Mouse (Mus musculus) cerebellum, adult 9-11 months (tissue): ENCODE results near the gene Tifa.

Source experiments
- DNase-seq: peaks from one replicate; pipeline ENCODE4 v3.0.0; 2022

Gene Tifa

GRCm38 (mm10) chr3:127827123-127827522 lies 37.5 kb downstream of the Tifa start:
- DNase-seq, result no peak

DNA sequence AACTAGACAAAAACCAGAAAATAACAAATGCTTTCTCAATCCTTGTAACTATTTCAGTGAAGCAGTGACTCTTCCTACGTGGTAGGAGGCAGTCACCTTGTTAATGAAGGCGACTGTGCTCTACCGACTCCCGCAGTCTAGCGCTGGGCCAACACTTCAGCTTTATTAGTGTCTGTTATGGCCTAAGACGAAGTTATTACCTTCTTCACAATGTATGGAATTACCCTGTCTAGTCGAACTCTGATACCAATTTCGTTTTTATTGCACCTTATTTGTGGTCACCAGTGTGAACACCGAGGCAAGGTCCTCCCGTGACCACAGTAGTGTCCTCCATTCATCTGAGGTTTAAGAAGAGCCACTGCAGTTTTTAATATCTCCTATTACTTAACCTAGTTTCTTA lies 40.6 kb downstream of the Tifa start:
- no peak for DNase-seq

- DNase-seq, result no peak
Observed at GRCm38 (mm10) chr3:127831079-127831478, 41.5 kb downstream of the Tifa start.

DNA sequence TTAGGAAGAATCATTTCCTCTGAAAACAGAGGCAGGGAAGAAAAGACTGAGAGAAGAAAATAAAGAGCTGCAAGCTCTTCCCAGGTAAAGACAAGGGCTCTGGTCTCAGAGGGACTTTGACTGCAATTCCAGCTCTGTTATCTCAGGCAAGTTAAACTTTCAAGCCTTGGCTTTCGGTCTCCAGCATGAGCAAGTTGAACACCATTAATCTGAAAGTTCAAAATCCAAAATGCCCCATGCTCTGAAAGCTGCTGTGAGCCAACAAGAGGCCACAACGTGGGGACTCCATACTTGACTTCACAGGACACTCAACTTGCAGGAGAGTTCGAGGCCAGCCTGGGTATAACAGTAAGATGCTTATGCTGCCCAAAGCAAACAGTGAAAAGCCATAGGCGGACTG lies 44.4 kb downstream of the Tifa start:
- no peak for DNase-seq

DNA sequence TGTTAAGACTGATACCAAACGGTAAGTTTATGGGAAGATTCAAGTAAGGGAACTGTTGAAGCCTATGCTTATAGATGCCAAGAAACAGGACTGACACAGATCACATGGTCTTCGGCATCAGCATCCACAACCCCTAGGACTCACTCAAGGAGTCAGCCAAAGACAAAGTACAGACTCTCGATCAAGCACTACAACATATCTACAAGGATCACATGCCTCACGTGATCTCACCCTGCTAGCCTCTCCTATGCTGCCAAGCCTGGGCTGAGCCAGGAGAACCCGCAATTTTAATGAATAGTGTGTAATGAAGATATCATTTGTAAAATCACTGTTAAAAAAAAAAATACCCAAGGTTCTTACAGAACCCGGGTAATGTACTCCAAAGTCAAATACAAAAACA lies 46.0 kb downstream of the Tifa start:
- DNase-seq, result no peak

GRCm38 (mm10) chr3:127836798-127837153 lies 47.2 kb downstream of the Tifa start:
- DNase-seq, result no peak

DNA sequence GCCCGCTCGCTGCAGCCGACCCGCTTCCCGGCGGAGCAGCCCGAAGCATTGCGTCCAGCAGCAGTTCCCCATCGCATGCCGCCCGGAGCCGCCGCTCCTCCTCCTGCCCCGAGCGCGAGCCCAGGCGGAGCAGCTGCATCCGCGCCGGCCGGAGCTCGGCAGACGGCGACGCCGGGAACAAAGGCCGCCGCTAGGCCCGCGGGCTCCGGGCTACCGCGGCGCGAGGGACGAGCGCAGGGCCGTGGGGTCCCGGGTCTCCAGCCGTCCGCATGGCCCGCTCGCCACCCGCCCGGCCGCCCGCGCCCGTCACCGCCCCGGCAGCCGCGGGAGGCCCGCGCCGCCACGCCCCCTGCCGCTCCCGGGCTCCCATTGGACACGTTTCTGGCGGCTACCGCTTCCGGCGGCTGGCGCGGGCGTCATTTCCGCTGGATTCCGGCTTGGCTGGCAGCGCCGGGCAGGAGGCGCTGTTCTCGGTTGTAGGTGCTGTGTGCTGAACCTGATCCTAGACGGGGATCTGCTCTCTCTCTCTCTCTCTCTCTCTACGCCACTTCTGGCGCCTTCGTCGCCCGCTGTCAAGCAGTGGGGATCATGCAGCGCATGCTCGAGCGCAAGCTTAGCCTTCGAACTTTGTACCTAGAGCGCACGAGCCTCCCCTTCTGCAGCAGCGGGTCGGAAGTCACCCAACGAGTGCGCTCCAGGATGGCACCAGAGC lies 47.7 kb downstream of the Tifa start, which contains the start of gene Ap1ar:
Gene Ap1ar (minus strand): TSS at position 370 of the 712 bp plus-strand sequence.
- DNase-seq, result peak; percentile 95

GRCm38 (mm10) chr3:127837972-127838644 lies 48.5 kb downstream of the Tifa start:
- no peak for DNase-seq

GRCm38 (mm10) chr3:127841926-127842325 lies 52.3 kb downstream of the Tifa start:
- no peak for DNase-seq

GRCm38 (mm10) chr3:127843324-127843940 lies 53.8 kb downstream of the Tifa start:
- no peak for DNase-seq

DNA sequence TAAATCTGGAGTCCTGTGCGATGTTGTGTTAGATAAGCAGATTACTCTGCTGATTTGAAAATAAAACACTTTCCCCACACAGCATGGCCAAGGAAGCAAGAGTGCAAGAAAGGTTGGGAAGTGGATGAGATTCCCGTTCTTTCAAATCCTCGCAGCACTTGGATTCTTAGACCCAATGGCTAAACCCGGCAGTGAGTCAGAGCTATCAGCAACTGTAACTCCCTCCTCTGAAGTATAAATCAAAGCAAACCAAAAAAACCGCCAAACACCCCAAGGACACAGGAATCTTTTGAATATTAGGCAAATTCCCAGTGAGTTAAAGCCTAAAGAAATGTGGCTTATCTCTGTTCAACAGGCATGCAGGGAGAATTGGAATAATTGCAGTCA lies 54.3 kb downstream of the Tifa start:
- DNase-seq, result no peak

- no peak for DNase-seq
Observed at GRCm38 (mm10) chr3:127848088-127848808, 58.6 kb downstream of the Tifa start.

GRCm38 (mm10) chr3:127849922-127850321 lies 60.3 kb downstream of the Tifa start:
- DNase-seq, result no peak

DNA sequence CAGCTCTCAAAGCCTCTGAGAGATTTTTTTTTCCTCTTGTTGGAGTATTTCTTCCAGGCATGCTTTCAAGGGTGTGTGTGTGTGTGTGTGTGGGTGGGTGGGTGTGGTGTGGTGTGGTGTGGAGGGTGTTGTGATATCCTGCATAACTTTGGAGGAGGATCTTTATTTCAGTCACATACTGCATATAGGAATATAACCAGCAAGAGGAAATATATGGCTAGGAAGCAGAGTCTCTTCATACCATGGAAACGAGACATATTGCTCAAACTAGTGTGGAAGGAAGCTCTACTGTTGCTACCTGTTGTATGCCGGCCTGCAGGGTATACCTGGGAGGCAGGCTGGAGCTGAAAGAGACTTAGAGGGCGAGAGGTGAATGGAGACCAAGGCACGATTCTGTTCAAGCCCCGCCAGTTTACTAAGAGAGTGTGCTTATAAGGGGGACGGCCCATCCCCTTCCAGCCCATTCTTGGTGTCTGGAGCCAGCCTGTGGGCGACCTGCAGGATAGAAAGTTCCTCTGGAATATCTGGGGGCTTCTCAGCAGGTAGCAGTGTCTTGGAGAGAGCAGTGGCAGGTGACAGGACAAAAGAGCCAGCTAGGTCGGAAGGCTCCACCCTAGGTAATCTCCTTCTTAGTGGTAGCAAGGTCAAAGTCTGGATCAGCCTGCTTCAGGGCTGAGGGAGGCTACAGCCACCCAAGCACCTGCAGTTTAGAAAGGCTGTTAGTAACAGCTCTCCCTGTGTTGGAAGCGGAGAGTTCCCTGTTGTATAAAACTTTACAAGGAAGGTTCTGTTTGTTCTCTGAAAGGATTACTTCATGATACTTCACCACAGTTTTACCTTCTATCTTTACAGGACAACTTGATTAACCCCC lies 61.4 kb downstream of the Tifa start:
- no peak for DNase-seq

- DNase-seq, result no peak
Observed at GRCm38 (mm10) chr3:127852722-127853121, 63.1 kb downstream of the Tifa start.

DNA sequence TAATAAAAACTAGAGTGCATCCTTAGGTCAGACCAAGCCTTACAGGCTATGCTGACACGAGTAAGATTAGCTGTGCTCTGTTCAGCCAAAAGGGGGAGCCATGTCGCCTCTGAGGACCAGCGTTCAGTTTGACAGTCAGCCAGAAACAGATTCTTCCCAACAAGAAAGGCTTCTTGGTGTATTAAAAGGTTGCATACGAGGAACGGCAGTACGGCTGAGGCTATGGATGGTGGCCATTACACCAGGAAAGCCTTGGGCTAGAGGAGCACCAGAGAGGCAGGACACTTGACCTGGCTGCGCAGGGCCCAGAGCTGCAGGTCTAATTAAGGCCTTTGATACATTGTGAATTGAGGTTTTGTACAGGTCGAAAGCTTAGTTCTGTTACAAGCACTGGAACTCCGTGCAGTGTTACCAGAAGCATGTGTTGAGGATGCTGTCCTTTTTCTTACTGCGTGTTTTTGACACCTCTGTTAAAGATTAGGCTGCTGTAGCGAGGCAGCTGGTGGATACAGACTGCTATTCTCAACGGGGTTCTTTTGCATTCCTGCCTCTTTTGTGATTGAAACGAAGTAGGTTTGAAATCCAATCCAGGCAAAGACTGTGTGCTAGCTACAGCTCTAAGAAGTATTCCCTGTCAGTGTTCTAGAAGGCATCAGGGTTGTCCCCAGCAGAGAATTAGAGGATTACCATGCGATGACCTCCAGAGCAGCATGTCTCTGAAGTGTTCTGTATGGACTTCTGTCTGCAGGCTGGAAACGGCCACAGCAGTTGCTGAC lies 64.0 kb downstream of the Tifa start:
- peak; percentile 59 for DNase-seq

GRCm38 (mm10) chr3:127861340-127861739 lies 71.7 kb downstream of the Tifa start:
- DNase-seq, result no peak

- no peak for DNase-seq
Observed at GRCm38 (mm10) chr3:127862479-127862878, 72.9 kb downstream of the Tifa start.

- no peak for DNase-seq
Observed at GRCm38 (mm10) chr3:127863571-127863970, 74.0 kb downstream of the Tifa start.

- DNase-seq, result no peak
Observed at GRCm38 (mm10) chr3:127864242-127864641, 74.6 kb downstream of the Tifa start.

DNA sequence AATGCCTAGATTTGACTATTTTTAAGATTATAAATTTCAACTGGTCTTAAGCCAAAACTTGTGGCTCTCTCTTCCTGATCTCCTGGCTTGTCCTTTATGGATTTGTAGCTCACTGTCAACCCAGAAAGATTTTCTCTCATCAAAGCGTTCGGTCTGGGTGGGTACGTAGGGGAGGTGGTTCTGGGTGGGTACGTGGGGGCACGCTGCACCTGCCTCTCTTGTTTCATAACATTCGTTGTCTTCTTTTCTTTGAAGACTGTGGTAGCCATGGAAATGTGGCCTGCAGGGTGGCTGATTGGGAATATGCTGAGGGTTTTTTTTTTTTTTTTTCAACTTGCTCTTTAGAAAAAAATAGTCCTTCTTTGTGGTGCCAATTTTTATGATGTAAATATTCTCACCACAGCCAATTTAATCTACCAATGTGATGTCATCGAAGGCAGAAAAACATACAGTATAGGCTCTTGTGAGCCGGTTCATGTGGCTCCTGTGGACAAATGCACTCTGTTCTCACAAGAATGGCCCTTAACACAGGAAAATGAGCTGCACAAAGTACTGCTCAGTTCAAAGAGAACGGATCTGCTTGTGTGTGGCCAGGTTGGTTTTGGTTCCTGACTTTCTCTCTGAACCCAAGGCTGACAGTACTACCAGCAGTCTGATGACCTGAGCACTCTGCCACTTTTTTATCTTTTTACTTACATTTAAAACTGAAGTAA lies 78.6 kb downstream of the Tifa start:
- no peak for DNase-seq
